Mouse (Mus musculus): ENCODE measurements around the gene Tmsb15l.
"Not testable (repeated sequence)": the region's sequence is repeated elsewhere in the genome, so short reads cannot be mapped to it uniquely, and the experiment has no call there.

Gene Tmsb15l

DNA sequence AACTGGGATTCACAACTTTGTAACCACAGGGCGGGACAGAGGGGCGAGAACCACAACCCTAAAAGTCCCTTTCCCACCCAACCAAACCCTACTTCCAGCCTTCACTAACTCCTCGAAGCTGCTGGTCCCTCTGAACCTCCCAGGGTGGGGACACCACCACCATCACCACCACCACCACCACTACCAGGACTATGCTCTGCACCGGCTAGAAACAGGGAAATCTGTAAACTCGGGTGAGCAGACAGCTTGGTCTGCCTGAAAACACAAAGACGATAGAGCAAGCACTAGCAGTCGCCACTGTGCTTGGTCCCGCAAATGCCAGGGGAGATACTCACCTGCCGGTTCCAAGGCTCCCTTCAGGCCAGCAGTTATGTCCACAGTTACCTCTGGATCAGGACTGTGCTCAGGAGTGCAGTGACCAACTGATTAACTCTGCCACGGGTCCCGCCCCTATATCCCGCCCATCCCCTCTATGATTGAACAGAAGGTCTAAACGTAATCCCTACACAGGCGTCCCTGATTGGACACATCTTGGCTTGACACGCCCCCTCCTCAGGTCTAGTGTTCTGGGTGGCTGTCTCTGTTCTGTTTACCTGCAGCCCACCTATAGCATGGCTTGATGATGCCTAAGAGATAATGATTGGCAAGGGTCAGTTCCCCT, at the start of gene Tmsb15l, which contains the start of gene Tmsb15b1:
TSS of gene Tmsb15l (minus strand) at position 446 of the 661 bp plus-strand sequence.
TSS of gene Tmsb15b1 (minus strand) at position 451 of the 661 bp plus-strand sequence.
- peak; percentile 83 for DNase-seq (ENCODE audit: low spot score)

DNA sequence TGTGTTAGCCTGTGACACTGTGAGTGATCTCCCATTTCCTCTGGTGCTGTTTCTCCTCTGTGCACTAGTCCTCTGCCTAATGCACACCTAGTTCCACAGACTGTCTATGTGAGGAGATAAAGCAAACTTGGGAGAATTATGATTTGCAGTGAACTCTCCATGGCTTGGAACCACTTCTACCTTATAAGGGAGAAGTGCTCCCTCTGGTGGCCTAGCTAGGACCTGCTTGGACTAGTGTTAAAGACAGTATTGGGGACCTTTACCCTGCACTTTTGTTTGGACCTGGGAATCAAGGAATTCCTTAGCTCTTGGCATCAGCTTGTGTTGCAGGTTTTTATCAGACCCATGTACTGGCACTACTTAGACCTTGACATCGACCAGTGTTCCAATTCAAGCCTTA, 42.6 kb upstream of the Tmsb15l start:
- DNase-seq (ENCODE audit: low spot score) = peak; percentile 9

DNA sequence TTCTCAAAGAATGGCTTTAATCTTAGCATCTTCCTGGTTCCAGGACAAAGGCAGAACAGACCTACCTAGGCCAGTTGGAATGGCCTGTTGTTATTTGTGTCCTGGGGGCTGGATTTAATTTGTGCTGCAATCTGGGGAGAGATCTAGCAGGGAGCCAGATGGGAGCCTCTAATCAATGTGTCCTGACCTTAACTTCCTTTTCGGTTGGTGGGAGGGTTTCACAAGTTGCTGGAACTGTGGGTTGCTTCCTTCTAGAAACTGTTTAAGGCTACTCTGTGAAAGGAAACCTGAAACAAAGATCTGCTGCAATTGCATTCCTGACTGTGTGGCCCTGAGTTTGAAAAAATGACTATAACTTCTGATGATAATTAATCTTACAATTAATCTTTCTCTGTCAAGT, 41.0 kb upstream of the Tmsb15l start:
- DNase-seq (ENCODE audit: low spot score) = no peak

DNA sequence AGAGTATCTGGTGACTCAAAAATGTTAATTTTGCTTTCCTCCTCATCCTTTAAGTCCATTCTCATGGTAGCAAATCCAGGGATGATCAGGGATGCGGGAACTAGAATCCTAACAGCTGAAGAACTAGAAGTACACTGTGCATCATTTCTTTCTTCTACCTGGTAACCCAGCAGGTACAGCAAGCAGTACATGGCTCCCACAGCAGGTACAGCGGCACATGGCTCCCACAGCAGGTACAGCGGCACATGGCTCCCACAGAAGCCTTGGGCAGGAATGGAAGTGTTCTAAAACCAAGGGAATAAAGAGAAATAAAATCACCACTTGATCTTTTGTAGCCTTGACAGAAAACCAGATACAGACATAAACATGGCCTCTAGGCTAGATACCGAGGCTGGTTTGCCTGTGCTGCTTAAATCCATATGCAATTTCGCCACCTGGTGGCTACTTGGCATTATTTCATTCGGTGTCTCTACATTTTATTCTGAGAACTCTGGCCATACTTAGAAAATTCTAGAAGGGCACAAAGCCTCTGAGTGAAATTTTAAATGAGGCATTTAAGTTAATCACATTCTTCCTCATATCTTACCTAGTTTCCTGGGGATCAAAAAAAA, 38.5 kb upstream of the Tmsb15l start:
- peak; percentile 17 for DNase-seq (ENCODE audit: low spot score)

DNA sequence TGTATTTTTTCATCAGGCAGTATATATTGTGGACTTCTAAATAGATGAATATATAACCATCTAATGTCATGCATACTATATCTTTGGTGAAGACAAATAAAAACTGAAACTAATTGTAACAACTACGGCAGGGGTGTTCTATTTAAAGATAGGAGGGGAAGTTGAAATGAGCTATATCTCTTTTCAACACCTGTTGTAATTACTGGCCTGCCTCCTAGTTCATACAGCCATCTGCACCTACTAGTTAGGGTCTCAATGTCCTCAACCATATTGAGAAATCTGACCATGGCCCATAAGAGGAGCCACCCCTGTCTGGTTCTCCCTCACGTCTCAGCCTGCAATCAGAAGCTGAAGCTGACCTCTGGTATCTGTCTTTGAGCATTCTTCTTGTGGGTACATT, 19.6 kb upstream of the Tmsb15l start:
- DNase-seq (ENCODE audit: low spot score) = no peak

DNA sequence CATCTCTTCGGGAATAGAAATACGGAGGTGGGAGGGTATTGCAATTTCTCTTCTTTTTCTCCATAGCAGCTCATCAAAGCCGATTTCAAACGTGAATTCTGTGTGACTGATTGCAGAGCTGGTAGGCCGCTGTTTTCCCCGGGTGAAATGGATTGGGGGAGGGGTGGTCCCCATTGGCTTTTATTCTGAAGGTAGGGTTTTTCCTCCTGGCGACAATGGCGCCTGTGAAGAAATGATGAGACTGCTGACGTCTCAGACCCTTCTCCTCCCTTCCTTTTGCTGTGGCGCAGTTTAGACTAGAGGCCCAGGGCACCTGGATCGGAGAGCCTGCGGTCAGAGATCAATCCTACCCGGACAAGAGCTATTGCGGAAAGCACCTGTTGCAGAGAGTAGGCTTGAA, 17.0 kb upstream of the Tmsb15l start:
- DNase-seq (ENCODE audit: low spot score) = no peak

DNA sequence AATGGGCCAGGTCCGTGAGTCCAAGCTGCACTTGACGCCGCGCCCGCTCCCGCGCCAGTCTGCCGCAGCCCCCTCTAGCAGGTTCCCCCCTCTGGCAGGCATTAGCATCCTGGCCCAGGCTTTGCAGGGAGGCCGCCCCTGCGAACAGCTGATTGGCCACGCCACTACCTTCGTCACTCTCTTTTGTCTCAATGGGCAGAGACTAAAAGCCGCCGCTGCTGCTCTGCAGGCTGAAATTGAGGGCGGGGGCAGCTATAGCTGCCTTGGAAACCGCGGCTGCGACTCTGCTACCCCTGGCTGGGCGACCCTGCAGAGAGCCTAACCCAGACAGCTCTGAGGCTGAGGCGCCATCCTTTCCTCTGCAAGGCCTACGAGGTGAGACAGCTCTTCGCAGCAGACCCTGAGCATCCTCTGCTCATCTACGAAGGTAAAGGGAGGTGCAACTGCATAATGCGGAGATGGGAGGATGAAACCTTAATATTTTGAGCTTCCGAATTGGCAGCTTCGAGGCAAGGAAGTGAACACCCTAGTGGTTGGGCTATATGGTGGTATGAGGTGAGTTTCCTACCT, 16.4 kb upstream of the Tmsb15l start, which contains the start of gene Zcchc18:
TSS of gene Zcchc18 (plus strand) at position 178 of the 570 bp plus-strand sequence.
- peak; percentile 40 for DNase-seq (ENCODE audit: low spot score)

DNA sequence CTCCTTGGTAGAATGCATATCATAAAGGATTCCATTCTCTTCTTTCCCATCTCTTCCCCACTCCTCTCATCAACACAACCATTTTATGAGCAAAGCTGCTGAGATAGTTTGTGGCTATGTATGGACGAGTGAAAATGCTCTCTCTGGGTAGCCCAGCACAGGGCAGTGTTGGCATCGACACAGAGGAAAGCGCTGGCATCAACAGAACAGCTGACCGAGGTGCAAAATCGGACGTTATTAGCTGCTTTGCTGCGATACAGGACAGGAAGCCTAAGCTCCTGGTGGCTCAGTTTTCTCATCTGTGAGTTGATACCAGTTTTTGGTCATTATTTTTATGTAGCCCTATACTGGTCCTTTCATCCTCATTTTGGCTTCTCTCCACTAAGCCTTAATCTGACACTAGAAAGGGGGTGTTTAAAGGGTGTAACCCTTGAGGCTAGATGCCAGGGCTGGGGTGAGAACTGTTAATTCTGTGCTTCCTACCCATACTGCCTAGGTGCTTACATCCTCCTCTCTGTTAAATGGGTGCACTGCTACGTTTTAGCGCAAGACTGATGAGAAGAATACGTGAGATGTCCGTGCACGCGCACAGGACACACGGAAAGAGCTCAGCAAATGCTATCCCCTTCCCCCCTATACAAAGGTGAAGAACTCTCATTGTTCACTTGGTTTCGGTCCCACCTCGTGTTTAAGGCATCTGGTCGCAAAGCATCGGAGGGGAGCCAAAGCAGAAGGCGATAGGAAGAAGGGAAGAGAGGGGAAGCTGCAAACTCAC, 15.7 kb upstream of the Tmsb15l start:
- no peak for DNase-seq (ENCODE audit: low spot score)

DNA sequence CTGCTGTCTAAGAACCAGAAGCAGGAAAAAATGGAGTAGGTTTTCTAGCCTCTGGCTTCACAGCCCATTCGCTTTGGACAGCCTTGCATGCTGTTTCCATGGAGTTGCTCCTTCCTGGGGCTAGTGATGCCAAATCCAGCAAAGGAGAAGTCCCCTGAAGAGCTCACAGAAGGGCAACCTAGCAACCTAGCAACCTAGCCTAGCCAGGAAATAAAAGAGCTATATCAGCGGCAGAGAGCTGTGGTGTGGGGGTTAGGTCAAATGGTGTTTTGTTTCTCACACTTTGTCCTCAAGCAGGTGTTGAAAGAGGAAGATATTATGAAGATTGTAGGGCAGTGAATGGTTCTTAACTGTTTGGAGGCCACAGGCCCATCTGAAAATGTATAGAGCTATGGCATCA, 14.6 kb upstream of the Tmsb15l start:
- DNase-seq (ENCODE audit: low spot score) = no peak

DNA sequence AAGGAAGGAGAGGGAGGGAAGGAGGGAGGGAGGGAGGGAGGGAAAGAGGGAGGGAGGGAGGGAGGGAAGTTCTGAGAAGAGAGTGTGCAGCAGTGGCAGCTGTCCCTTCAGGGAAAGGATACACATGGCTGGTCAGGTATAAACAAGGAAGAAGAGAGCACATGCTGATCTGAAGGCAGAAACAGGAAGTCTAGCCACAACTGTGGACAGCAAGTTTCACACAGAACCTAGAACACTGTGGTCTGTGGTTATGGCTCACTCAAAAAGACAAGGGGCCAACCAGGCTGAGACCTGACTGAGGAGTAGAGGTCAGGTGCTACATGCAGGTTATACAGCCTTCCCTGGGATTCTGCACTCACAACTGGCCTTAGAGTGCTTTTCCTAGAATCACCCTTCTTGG, 9.4 kb upstream of the Tmsb15l start:
- no peak for DNase-seq (ENCODE audit: low spot score)

DNA sequence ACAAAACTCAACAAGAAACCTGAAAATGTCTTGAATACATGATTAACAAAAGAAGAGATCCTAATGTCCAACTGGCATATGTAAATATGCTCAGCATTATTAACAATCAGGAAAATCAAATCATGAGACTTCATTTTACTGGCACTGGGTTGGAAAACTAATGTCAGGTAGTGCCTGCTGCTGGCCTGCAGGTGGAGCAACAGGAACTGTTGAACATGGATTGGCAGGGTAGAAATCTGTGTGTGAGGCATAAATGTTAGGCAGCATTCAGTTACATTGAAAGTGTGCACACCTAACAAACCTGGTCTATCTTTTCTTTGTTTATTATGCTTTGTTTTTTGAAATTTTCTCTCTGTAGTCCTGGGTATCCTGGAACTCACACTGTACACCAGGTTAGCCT, 1.9 kb upstream of the Tmsb15l start:
- DNase-seq (ENCODE audit: low spot score) = no peak

DNA sequence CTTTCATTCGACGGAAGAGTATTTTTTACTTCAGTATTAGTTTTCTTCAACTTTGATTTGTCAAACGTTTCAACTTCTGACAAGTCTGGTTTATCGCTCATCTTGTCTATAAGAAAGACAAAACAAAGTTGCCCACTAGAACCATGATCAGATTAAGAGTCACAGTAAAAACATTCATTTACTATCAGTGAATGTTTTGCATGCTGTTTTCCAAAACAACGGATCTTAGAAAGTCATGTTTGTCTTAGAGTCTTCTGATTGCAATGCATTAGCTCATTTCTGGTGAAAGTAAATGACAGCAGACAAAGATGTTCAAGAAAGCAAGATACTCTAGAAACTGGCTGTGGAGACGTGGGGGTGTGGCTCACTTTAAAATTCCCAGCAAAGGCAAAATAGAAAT, 1.3 kb downstream of the Tmsb15l start, which contains the start of gene Tmsb15b2:
TSS of gene Tmsb15b2 (minus strand) at position 101 of the 400 bp plus-strand sequence.
- not testable (repeated sequence) for DNase-seq (ENCODE audit: low spot score)

DNA sequence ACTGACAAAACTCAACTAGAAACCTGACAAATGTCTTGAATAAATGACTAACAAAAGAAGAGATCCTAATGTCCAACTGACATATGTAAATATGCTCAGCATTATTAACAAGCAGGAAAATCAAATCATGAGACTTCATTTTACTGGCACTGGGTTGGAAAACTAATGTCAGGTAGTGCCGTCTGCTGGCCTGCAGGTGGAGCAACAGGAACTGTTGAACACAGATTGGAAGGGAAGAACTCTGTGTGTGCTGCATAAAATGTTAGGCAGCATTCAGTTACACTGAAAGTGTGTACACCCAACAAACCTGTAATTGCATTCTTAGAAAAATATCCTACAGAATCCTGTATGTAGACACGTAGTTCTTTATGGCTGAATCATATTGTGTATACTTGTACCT, 17.0 kb downstream of the Tmsb15l start:
- no peak for DNase-seq (ENCODE audit: low spot score)

DNA sequence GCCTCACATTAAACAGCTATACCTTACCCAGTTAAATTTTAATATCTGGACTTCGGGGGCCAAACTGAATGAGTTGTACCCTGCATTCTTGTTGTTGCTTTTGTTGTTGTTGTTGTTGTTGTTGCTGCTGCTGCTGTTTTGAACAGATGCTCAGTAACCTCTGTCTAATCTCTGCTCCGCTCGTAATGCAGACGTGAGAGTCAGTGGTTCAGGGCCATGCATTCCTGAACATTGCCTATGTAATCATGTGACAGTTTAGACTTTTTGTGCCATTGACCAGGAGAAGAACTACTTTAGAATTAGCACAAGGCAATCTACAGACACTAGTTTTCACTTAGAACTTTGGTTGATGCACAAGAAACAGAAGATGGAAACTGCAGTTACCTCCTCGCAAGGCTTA, 18.4 kb downstream of the Tmsb15l start:
- not testable (repeated sequence) for DNase-seq (ENCODE audit: low spot score)

DNA sequence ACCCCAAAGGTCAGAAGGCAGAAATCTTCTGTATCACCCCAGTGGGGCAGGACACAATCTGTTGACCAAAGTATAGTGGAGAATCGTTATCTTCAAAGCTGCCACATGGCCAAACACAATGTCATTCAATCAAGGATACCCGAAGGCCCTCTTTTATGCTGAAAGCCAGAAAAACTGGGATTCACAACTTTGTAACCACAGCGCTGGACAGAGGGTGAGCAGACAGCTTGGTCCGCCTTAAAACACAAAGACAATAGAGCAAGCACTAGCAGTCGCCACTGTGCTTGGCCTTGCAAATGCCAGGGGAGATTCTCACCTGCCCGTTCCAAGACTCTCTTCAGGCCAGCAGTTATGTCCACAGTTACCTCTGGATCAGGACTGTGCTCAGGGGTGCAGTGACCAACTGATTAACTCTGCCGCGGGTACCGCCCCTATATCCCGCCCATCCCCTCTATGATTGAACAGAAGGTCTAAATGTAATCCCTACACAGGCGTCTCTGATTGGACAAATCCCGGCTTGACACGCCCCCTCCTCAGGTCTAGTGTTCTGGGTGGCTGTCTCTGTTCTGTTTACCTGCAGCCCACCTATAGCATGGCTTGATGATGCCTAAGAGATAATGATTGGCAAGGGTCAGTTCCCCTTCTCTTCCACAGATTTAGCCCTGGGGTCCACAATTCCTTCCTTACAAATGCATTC, 18.9 kb downstream of the Tmsb15l start:
- DNase-seq (ENCODE audit: low spot score) = peak; percentile 71

DNA sequence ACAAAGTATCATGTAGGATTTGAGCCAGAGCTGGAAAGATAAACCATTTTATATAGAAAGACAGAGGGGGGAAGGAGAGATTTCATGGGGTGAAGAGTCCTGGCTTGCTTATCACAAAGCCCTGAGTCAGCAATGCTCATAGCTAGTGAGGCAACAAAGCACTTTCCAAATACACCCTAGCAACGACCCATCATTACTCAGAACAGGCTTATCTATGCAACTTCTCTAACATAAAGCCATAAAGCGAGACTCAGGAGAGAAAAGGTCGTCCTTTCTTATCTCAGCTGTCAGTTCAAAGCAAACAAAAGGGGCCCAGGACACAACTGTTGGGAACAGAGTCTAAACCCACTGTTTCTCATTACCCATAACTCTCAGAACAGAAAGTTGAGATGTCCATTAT, 38.7 kb downstream of the Tmsb15l start:
- DNase-seq (ENCODE audit: low spot score) = peak; percentile 53

DNA sequence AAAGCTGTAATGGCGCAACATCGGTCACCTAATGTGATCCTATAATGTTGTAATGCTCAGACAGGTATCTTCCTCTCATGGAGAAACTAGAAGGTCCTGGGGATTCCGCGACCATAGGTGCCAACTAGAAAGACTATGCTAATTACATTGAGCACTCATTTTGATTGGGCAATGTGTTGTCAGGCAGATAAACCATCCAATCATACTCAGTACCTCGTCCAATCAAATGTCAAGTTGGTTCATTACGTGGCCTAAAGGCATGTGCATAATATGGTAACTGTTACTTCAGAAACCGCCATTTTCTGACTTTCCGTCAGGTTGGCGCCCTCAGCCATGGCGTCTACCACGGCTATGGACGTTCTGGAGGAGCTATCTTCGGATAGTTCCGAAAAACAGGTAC, 49.6 kb downstream of the Tmsb15l start, which contains the start of gene H2bfm:
TSS of gene H2bfm (plus strand) at position 295 of the 400 bp plus-strand sequence.
- no peak for DNase-seq (ENCODE audit: low spot score)

DNA sequence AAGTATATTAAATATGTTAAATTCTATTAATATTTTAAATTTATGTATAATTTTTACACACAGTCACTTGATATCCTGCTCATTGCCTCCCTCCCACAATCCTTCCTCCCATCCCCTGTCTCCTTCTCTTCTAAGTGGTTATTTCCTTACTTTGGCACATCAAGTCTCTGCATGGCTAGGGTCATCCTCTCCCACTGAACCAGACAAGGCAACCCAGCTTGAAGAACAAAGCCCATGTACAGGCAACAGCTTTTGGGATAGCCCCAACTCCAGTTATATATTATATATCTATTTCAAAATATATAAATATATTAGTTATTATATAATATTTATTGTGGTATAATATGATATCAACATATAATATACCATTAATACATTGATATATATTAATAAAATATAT, 50.8 kb downstream of the Tmsb15l start:
- no peak for DNase-seq (ENCODE audit: low spot score)

Measured in yolk sac, embryonic 10.5 days (tissue).